Mouse (Mus musculus): Measurements from ENCODE around the gene Ehd3.

DNA sequence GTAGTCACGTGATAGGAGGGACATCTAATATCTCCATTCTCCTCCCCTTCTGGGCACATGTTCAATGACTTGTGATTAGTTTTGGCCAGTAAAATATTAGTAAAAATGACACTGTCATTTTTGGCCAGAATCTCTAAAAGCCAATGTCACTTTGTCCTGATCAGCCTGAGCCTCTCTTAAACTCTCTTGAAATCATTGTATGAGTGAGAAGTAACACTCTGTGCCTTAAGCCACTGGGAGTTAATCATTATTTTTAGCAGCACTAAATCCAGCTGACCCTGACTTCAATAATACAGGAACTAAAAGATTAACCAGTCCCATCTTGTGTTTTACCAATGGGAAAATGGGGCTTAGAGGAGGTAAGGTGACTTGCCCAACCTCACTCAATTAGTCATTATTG, 43.5 kb downstream of the Ehd3 start:
- TF ChIP-seq POLR2A (IDR thresholded peaks at IDR 0.05; ENCODE audit: control insufficient read depth, low read depth, low read length) (no peak), CTCF (IDR thresholded peaks at IDR 0.05; ENCODE audit: control insufficient read depth, insufficient read depth, insufficient replicate concordance, low read depth, low read length) (no peak)

Measured in testis, adult 2 months (tissue).